Mouse (Mus musculus): ENCODE measurements around the gene Adra2c.

DNA sequence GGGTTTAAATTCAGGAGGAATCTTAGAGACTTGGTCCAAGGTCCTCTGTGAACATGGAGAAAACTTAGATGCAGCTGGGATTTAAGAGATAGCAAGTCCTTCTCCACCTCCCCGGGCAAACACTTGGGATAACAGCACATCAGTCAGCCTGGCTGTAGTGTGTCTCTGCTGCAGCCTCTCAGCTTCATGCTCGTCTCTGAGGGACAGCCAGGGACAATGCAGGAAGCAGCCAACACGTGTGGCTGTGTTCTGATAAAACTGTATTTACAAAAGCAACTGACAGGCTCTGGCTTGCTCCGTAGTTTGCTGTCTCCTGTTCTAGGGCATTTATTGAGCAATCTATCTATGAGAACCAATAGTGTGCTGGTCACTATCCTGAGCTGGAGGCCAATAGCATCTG is 14.4 kb upstream of the Adra2c start:
- TF ChIP-seq CTCF (IDR thresholded peaks at IDR 0.05; ENCODE audit: control insufficient read depth, insufficient read depth, insufficient replicate concordance, low read depth, low read length), result no peak
- TF ChIP-seq POLR2A (IDR thresholded peaks at IDR 0.05; ENCODE audit: control insufficient read depth, low read depth, low read length), result no peak

All from testis, adult 2 months (tissue).